Mouse (Mus musculus) testis, adult 2 months (tissue): ENCODE measurements around the gene Gm5767.

Source experiments
- CTCF ChIP-seq: fragments of 200-500 bp; IDR thresholded peaks from 2 replicates; pipeline ENCODE4 v1.5.1; 2012; ENCODE audit warnings: low read depth, mild to moderate bottlenecking, inconsistent platforms, low read length, moderate library complexity; ENCODE audit not compliant: control insufficient read depth, insufficient read depth, insufficient replicate concordance
- POLR2A ChIP-seq: fragments of 200-500 bp; IDR thresholded peaks from 2 replicates; pipeline ENCODE4 v1.6.1; 2012; ENCODE audit warnings: low read depth, mild to moderate bottlenecking, inconsistent platforms, low read length, moderate library complexity; ENCODE audit not compliant: control insufficient read depth

GRCm38 (mm10) chr16:8669432-8669831 lies 11.1 kb upstream of the Gm5767 start:
- no peak for TF ChIP-seq CTCF
- no peak for TF ChIP-seq POLR2A
